Mouse (Mus musculus) bone marrow macrophage, adult 2 months (primary cell): Measurements from ENCODE around the gene Ces3a. TPM values are rescaled to one million over a fixed set of nuclear protein-coding genes. Genes with fewer than 3 reads are reported as not detected.
"Not testable (repeated sequence)": the region's sequence is repeated elsewhere in the genome, so short reads cannot be mapped to it uniquely, and the experiment has no call there.

Experiments
- H3K27ac ChIP-seq: 2 replicates; pipeline ENCODE4 v1.5.1; 2012; ENCODE audit warnings: low read depth, low read length; ENCODE audit not compliant: insufficient read depth
- H3K4me1 ChIP-seq: 2 replicates; pipeline ENCODE4 v1.6.1; 2012; ENCODE audit warnings: low read length; ENCODE audit not compliant: control insufficient read depth, insufficient read depth
- H3K4me3 ChIP-seq: 2 replicates; pipeline ENCODE4 v1.5.1; 2012; ENCODE audit warnings: mild to moderate bottlenecking, low read length, moderate library complexity; ENCODE audit not compliant: insufficient read depth
- CTCF ChIP-seq: IDR thresholded peaks from 2 replicates; pipeline ENCODE4 v1.5.1; 2012; ENCODE audit warnings: low read depth, mild to moderate bottlenecking, low read length, moderate library complexity
- POLR2A ChIP-seq: IDR thresholded peaks from 2 replicates; pipeline ENCODE4 v1.6.1; 2012; ENCODE audit warnings: mild to moderate bottlenecking, low read depth, low read length, borderline replicate concordance
- polyA plus RNA-seq: library from polyadenylated mRNA; stranded (reverse); fragments of >200 nt; gene quantifications from 2 replicates; pipeline ENCODE4 v1.2.4, GENCODE M21; 2012; ENCODE audit not compliant: missing spikeins, insufficient read depth, insufficient read length

The Ces3a gene
- polyA plus RNA-seq, 1 experiment, result not detected

- TF ChIP-seq POLR2A, result no peak
- TF ChIP-seq CTCF, result no peak
- H3K4me3 ChIP-seq, result no peak overlapping the region
- H3K4me1 ChIP-seq, result no peaks in the 10 kb centered on the region
- H3K27ac ChIP-seq, result no peak overlapping the region
These were observed 2.5 kb upstream of the Ces3a start for GRCm38 (mm10) chr8:105045824-105046401.

DNA sequence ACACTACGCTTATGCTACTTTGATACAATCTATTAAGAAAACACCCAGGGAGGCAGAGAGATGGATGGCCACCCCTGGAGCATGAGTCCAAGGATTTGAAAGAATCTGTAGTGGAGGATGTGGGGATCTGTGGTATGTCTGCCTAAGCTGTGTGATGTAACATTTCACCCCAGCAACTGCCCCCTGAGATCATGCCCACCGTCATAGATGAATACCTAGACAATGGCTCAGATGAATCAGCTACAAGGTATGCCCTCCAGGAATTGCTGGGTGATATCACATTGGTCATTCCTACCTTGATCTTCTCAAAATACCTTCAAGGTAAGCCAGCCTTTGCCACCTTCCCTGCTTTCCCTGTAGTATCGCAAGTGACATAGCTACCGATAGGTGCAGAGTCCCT lies 7.8 kb downstream of the Ces3a start:
- no peak for TF ChIP-seq CTCF
- Histone ChIP-seq H3K4me1 (no peaks in the 10 kb centered on the region), H3K27ac (no peak overlapping the region), H3K4me3 (no peak overlapping the region)

GRCm38 (mm10) chr8:105060056-105060455 lies 11.7 kb downstream of the Ces3a start:
- no peaks in the 10 kb centered on the region for H3K4me1 ChIP-seq
- H3K4me3 ChIP-seq, result no peak overlapping the region
- H3K27ac ChIP-seq, result no peak overlapping the region
- TF ChIP-seq CTCF, result no peak
- no peak for TF ChIP-seq POLR2A

DNA sequence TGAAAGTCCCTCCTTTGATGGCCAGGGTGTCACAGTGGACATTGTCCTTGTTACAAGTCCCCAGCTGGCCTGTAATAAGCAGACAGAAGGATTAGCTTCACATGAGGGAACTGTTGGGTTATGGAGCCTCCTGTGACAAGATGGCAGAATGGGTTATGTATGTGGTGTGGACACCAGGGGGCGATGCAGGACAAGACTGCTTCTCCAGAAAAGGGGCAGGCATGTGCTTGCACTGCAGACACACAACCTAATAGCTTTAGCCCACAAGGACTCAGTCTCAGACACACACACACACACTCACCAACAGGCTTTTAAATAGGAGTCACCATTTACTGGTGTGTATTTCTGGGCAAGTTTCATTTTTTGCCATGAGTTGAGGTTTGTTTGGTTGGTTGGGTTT lies 18.4 kb downstream of the Ces3a start:
- H3K4me1 ChIP-seq, result no peaks in the 10 kb centered on the region
- no peak overlapping the region for H3K4me3 ChIP-seq
- TF ChIP-seq CTCF (peak; percentile 44; the same call in 1 of the 2 replicates), POLR2A (no peak)
- no peak overlapping the region for H3K27ac ChIP-seq

DNA sequence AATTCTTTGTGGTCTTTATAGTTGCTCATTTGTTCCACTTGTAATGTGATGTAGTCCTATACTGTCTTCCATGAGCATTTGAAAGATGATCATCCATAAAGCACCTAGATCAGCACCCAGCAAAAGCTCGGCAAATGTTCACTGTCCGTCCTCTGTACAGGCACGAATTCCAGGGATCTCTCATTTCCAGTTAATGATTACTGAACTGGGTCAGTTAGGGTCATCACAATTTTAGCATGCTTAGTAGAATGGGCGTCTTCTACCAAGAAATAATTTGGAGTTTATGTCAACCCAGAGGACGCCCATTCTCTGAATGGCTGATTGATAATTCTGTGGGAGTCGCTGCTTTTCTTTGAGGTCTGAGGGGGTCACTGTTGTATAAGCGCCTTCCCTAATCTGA lies 19.5 kb downstream of the Ces3a start:
- not testable (repeated sequence) for H3K4me3 ChIP-seq, H3K4me1 ChIP-seq, H3K27ac ChIP-seq

DNA sequence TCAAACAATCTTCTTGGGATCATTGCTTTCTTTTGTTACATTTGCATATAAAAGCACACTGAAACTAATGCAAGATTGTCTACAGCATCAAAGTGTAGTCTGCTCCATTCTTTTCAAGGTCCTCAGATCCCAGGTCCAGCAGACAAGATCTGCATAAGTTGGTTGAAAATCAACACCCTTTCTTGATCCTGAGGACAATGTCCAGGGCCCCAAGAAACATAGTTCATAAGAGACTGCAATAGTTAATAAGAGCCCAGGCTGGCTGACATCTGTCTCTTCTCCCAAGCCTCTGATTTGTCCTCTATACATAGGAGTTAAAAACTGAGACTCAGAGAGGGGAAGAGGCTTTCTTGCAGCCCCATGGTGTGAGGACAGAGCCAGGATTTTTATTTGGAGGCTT lies 20.6 kb downstream of the Ces3a start:
- H3K27ac ChIP-seq, result no peak overlapping the region
- H3K4me1 ChIP-seq, result no peaks in the 10 kb centered on the region
- no peak overlapping the region for H3K4me3 ChIP-seq
- no peak for TF ChIP-seq CTCF
- TF ChIP-seq POLR2A, result no peak

- Histone ChIP-seq H3K4me1 (no peaks in the 10 kb centered on the region), H3K27ac (no peak overlapping the region), H3K4me3 (no peak overlapping the region)
- TF ChIP-seq CTCF, result no peak
- no peak for TF ChIP-seq POLR2A
These were observed 28.2 kb downstream of the Ces3a start for GRCm38 (mm10) chr8:105076601-105077000.

- TF ChIP-seq CTCF (no peak), POLR2A (no peak)
- Histone ChIP-seq H3K27ac (no peak overlapping the region), H3K4me3 (no peak overlapping the region), H3K4me1 (no peaks in the 10 kb centered on the region)
These were observed 28.7 kb downstream of the Ces3a start for GRCm38 (mm10) chr8:105077071-105077470.

GRCm38 (mm10) chr8:105078591-105078990 lies 30.2 kb downstream of the Ces3a start:
- no peaks in the 10 kb centered on the region for H3K4me1 ChIP-seq
- no peak overlapping the region for H3K27ac ChIP-seq
- TF ChIP-seq CTCF (no peak), POLR2A (no peak)
- H3K4me3 ChIP-seq, result no peak overlapping the region

DNA sequence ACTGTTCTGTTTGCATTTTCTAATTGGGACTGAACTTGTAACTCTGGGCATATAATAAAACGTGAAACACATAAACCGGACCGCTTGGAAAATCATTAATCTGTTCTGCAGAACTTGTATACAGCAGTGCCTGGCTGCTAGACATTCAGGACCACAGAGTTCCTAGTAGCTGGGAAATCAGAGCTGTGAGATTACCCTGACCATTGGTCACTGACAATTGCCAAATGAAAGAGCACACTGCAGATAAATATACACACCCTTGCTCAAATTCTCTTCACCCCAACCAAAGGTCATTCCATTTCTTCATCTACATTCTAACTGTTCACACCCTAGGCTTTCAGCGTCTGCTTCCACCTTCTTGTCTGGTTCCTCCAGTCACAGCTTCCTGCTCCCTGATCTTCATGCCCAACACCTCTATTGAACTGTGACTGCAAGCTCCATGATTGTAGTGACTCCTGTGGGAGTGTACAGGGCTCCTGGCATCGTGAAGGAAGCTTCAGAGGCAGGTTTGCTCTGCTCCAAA lies 32.5 kb downstream of the Ces3a start:
- Histone ChIP-seq H3K4me3 (no peak overlapping the region), H3K27ac (no peak overlapping the region), H3K4me1 (no peaks in the 10 kb centered on the region)
- TF ChIP-seq CTCF (no peak), POLR2A (no peak)
